Mouse (Mus musculus) frontal cortex, adult 2 months (tissue): ENCODE data around the gene Scaf4. TPM values are rescaled to one million over a fixed set of nuclear protein-coding genes. Genes with fewer than 3 reads are reported as not detected.
"Not testable (repeated sequence)": the region's sequence is repeated elsewhere in the genome, so short reads cannot be mapped to it uniquely, and the experiment has no call there.

Experiments
- DNase-seq, 2 experiments: peaks; one replicate each; pipeline ENCODE4 v3.0.0; 2022; ENCODE audit warnings: low spot score in 1 of 2; ENCODE audit errors: extremely low spot score in 1 of 2
- polyA plus RNA-seq: library from polyadenylated mRNA; depleted of rRNA; stranded (reverse); fragments of >200 nt; gene quantifications from 2 replicates; pipeline ENCODE4 v1.2.3, GENCODE M21; 2012

Gene Scaf4
- polyA plus RNA-seq, 1 experiment, result 49.0 TPM

DNA sequence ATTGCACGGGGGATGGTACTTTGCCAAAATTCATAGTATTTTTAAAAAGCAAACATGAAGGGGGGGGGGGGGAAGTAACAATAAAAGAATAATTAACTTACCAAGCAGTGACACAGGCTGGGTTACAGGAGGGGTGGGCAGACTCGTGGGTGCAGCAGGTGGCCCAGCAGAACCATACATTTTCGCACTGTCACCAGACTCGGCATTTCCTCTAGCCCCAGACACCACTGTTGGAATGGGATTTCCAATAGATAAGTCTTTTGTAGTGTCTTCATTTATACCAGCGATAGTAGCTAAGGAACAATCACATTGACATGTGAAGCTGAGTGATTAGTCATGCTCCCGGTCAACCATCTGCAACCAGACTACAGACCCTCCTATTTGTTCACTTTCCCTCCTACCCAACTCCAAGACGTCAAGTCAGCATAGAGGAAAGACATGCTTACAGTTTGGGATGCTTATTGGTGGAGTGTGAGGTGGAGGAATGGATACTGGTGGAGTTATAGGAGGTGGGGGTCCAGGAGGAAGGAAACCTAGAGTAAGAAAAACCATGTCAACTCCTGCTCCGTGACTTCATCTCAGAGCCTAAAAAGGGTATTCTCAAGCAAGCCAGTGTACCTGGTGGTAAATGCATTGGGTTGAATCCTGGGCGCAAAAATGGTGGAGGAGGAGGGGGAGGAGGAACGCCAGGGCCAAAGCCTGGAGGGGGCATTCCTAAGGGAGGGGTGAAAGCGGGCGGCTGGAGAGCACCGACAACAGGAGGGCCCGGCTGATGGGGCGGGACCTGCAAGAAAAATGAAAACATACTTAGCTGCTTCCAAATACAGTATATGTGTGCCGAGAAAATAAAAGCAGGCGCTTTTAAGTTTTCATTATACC lies 41.6 kb downstream of the Scaf4 start:
- no peak for DNase-seq

DNA sequence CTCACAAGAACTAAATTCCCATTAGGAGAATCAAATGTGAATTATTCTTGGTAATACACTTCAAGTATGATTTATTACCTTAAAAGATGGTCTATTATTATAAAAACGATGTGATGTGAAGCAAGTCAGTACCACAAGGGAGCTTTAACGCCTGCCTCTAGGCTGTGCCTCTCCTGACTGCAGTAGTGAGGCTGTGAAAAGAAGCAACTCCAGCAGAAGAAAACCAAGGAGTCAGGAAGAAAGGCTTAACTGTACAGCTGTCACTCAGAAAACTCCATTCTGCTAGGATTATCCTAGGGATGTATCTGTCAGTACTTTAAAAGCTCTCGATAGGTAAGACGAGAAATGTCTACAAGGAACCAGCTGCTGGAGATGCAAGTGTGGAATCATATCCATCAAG lies 42.4 kb downstream of the Scaf4 start:
- DNase-seq, result no peak

DNA sequence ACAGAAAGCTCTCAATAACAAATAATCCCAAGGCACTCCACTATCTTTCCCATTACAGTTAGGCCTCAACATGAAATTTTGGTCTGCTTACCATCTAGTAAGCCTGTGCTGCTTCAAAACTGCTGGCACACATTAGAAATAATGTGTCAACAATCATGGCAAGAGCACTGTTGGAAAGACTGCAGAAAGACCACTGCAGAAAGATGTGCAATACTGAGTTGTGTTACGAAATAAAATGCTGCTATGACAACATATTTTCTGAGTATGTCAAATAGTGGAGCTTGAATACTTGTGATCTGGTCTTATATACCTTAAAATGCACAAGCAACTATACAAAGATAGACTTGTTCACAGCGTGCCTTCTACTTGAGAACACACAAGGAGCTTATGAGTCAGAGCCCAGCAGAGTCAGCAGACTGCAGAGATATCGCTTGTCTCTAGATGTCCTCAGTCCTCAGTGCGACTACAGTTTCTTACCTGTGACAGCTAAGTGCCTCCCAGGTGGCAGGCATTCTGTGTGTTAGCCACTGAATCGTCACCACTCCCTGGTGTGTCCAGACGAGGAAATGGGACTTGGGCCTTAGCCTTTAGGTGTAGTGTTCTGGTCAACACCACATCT lies 45.1 kb downstream of the Scaf4 start:
- DNase-seq, result peak in 1 of 2 experiments; percentile 33

DNA sequence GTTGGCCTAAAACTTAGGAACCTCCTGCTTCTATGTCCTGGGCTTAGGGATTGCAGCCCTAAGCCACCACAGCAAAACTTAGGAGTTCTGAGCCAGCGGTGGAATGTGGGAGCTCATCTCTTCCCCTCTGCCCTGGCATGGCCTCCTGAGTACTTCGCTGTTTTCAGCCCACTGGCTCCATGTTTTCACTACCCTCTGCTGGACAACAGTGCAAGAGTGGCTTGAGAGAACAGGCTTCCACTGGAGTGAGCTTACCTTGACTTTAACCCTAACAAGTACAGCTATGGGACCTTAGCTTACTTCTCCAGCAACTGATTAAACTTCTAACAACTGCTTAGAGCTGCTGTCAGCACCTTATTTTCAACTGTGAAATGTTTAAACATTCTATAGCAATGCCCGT lies 49.1 kb downstream of the Scaf4 start:
- DNase-seq, result no peak

DNA sequence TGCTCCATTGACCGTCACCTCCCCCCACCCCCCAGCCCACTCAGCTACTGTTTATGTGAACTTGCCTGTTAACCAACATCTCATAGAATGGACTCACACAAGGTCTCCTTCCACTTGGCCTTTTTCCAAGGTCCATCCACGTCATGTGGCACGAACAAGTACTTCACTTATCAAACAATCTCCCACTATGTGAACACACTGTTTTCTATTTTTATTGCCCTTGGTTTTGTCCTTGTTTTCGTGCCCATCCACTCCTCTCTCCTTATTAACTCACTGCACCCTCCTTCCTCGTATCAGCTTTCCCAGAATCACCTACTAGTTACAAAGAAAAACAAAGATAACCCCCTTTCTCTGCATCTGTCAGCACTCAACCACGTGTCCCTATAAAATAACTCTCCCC lies 49.7 kb downstream of the Scaf4 start:
- no peak for DNase-seq

DNA sequence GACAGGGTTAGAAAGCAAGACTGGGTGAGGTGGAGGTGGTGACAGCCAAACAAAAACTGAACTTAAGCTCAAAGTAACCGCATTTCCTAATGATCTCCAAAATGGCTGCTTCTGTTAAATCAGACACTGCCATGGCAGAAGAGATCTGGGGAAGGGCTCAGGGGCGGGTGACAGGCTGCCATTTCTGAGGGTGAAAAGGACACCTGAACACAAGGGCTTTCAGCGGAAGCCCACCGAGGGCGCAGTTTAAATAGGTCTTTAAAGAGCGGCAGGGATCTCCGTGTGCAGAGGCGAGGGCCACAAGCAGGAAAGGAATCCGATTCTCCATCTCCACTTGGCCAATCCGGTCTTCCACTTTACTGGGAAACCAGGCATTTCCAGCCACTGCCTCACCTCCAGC lies 50.6 kb downstream of the Scaf4 start:
- no peak for DNase-seq

DNA sequence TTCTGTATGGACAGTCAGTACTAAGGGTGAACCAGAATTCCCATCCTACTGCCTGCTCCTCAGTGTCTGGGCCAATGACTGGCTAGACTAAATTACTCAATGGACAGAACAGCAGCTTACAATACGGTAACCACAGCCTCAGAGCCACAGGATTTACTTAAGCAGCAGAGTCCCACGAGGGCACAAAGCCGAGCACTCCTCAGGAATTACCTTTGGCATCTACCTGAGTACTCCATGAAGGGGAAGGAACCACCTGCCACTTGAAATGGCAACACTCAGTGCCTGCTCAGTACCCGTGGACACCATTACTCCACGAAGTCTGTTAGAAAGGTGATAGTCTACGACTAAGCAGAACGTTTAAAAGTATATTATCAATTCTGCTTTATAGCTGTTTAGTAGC lies 53.0 kb downstream of the Scaf4 start:
- no peak for DNase-seq

DNA sequence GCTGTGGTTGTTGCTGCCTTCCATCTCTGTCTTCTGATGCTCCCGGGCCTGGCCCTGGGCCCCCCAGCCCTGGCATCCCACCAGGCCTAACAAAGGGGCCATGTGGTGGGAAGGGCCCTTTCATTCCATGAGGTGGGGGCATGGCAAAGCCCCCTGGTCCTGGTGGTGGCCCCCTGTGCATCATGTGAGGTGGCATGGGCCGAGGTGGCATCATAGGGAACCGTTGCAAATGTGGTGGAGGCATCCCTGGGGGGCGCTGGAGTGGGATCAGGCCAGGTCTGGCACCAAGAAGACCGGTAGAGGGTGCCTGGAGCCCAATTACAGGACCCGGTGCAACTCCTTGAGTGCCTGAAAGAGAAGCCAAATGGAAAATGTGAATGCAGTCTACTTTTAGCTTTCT lies 54.4 kb downstream of the Scaf4 start:
- no peak for DNase-seq

DNA sequence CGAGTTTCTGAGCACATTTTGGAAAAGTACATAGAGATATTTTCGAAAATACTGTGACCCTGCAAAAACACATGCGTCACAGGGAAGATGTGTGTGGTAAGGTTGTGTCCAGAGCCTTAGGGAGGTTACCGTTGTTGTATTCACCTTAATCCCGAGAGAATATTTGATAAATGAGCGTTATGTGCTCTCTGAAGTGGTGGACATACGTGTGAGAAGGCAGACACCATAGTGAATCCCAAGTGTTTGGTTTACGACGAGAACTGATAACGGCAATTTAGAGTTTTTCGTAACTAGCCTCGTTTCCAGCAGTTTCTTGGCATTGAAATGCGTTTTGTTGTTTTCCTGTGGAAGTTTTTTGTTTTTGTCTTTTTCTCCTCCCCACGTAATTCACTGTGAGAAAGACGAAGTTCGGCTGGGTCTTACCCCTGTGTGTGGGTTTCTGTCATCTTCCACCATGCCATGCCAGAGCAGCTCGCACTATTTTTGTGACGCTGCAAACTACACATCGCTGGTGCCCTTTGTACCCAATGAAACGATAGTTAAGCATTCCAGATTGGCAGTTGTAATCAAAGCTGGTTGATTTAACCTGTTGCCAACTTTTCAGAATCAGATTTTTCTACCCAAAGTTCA lies 62.7 kb downstream of the Scaf4 start:
- no peak for DNase-seq

DNA sequence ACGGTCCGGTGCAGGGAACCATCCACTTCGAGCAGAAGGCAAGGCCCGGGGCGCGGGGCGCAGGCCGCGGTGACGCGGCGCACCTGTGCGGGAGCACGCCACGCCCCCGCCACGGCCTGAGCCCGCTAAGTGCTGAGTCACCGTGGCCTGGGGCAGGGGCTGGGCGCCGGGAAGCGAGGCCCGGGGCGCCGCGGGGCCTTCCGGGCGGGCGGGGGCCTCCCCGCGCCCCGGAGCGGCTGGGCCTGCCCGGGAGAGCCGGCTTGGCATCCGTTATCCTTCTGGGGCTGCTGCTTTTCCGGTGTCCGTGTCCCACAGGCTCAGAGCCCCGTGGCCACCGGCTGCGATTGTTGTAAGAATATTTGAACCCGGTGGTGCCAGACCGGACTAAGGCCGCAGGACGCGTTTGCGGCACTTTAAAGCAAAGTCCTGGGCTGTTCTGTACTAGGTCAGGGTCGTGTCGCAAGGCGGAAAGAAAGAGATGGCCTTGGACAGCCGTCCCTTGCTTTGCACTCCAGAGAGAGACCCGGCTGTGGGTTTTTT lies 63.3 kb downstream of the Scaf4 start:
- DNase-seq, result peak in 1 of 2 experiments; percentile 39

DNA sequence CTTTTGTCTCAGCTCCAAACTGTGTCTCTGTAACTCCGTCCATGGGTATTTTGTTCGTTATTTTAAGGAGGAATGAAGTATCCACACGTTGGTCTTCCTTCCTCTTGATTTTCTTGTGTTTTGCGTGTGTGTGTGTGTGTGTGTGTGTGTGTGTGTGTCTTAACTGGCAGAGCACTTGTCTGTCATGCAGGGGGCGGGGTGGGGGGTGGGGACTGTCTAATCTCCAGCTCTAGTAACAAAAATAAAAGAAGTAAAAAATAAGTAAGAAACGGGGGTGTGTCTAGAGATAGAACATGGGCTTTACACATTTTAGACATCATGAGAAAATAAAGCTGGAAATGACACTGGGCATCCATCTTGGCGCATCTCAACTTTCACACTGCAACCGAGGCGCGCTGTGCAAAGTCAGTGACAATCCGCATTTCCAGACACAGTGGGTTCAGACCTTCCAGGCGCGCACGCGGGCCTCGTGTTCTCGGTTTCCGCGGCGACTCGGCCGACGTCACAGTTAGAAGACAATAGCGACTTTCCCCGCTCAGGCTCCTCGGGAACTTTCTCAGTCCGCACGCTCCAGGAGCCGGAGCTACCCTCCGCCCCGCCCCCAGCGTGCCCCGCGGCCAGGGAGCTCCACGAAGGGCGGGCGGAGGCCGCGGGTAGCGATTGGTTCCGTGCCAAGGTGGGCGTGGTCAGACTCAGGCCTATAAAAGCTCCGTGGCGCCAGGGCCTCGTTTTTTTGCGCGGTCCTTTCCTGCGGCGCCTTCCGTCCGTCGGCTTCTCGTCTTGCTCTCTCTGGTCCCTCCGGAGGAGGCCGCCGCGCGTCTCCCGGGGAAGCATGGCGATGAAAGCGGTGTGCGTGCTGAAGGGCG lies 64.0 kb downstream of the Scaf4 start, which contains the start of gene Sod1:
Gene Sod1 (plus strand): TSS at position 729 of the 866 bp plus-strand sequence.
- peak; percentile 78 to 96 for DNase-seq

DNA sequence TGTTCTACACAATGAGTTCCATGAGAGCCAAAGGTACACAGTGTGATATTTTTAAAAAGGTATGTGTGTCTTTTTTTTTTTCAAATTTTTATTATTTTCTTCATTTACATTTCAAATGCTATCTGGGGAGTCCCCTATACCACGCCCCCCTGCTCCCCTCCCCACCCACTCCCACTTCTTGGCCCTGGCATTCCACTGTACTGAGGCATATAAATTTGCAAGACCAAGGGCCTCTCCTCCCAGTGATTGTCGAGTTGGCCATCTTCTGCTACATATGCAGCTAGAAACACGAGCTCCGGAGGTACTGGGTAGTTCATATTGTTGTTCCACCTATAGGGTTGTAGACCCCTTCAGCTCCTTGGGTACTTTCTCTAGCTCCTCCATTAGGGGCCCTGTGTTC lies 64.9 kb downstream of the Scaf4 start:
- DNase-seq, result not testable (repeated sequence)

DNA sequence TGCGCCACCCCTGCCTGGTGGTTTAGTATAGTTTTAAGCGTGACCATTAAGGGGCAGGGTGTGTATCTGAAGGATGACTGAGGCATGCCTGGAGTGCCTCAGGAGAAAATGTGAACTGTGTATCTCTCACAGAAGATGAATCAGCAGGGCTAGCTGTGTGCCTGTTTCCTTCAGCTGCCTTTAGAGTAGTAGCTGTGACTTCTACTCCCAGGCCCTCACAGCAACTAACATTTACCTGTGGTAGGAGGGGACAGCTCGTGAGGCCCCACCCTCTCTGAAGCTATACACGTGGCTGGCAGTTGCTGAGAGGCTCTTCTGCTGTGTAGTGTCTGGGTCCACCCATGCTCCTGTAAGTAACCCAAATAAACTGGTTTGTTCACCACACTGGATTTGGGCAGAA lies 66.4 kb downstream of the Scaf4 start:
- no peak for DNase-seq

DNA sequence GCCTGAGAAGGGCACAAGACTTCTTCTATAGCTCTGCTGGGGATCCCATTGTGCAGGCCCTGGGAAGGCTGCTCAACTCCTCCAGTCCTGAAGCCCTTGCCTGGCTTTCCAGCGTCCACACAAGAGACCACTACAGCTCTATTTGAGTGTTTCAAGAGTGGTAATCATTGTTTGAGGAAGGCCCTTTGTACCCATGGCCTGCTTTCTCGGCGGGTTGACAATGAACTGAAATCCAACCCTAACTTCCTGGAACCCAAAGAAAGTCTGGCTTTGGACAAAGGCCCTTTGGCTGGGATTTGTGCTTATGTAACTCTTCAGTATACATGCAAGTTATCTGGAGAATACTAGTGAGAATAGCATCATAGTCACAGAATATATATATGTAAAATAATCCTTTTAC lies 66.9 kb downstream of the Scaf4 start:
- DNase-seq, result no peak

DNA sequence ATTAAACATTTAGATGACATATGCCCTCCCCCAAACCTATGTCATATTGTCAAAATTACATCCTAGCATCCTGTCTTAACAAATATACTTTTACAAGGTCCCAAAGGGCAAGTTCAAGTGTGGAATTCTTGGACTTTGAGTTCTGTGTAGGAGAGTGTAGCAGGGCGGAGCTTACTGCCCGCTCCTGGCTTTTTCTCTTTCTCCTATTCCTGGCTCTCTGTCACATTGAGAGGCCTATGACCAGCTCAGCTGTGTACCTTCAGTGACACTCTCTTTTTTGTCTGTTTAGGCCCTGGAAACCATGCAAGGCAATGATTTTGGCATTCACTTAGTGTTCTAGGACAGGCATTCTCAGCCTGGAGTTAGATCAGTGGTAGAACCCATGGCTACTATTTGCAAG lies 67.9 kb downstream of the Scaf4 start:
- DNase-seq, result no peak

DNA sequence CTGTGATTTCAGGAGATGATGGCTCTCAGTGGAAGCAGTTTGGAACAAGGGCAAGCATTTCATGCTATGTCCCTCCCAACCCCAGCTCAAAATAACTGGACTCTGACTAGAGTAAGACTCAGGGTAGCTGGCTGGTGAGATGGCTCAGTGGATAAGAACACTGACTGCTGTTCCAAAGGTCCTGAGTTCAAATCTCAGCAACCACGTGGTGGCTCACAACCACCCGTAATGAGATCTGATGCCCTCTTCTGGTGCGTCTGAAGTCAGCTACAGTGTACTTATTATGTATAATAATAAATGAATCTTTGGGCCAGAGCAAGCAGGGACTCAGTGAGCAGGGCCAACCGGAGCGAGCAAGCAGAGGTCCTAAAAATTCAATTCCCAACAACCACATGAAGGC lies 68.4 kb downstream of the Scaf4 start:
- DNase-seq, result not testable (repeated sequence)

DNA sequence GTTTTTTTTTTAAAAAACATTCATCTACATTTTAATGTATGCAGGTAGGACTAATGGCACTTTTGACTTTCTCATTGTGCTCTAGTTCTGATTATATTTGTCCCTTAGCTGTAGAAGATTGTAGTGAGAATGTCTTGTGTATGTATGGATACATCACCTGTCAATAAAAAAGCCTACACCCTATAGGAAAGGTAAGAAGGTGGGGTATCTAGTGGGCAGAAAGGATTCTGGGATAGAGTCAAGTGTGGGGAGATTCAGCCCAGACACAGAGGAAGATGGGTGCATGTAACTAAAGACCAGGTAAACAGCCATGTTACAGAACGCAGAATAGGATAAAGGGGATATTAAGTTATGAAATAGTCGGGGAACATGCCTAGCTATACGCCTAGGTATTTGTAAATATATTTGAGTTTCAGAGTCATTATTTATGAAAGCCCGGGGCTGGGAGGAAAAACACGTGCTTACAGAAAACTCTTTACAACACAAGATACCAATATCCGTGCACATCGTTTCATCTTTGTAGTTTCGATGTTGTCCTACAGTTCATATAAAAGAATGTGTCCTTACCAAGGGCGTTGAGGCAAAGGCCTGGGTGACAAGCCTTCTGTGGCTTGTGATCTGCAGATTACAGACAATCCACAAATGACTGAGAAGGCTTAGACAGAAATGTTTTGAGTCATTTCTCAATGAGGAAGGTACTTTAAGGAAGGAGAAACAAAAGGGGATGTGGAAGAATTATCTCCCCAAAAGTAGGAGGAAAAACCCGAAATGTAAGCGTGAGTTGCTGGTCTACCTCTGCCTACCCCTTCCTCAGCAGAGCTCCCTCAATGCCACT lies 69.4 kb downstream of the Scaf4 start:
- DNase-seq, result no peak

DNA sequence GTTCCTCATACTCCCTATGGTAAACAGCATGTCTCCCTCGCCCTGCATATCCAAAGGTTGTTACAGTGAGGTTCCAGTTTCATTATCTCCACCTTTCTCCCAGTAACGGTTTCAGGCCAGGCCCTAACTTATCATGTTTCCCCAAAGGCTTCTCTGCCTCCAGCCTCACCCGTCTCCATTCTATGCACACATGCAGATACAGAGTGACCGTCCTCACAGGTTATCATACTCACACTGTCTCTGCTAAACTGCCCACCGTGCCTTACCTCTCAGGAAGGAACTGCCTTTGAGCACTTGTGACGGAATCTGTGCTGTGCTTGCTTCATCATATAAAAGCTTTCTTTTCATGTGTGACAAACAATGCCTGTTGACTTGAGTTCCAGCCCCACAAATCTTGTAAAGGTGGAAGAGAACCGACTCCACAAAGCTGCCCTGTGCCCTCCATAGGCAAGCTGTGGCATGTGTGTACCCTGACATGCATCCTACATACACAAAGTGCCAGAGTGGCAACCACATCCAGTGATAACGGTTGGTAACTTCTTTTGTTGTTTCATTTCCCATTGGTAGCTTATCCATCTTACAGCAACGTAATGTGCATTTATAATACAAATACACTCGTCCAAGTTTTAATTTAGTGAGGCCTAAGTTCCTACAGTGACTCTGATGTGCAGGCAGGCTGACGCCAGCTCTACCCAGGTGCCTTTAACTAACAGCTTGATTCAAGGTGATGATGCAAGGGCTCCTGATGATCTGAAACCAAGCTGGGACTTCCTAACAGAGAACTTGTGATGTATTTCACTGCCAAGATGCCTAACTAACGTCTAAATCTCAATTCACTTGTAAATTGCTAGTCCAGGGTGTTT lies 70.6 kb downstream of the Scaf4 start:
- DNase-seq, result no peak

DNA sequence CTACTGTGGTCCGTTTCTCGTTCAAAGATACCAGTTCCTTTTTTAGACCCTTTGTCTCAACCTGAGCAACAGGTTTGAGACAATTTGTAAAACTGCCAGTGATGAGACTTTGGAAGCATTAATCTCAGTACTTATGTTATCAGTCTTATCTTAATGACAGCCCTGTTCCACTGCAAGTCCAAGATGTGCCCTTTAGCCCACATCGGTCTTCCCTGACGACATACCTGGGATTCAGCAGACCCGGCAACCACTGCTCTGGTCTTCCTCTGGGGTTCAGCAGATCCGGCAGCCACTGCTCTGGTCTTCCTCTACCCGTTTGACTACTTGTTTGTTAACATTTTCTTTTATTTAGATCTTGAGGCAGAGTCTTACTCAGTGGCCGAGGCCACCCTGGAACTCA lies 72.5 kb downstream of the Scaf4 start:
- DNase-seq, result no peak
